Mouse (Mus musculus) layer of hippocampus, adult 2 months (tissue): ENCODE results near the gene F930015N05Rik. TPM values are rescaled to one million over a fixed set of nuclear protein-coding genes. Genes with fewer than 3 reads are reported as not detected.

Experiments
- DNase-seq, 2 experiments: peaks; one replicate each; pipeline ENCODE4 v3.0.0; 2022; ENCODE audit warnings: low spot score in 2 of 2
- H3K27ac ChIP-seq: fragments of 200-600 bp; 2 replicates; pipeline ENCODE4 v1.8.1; 2022
- H3K4me3 ChIP-seq: fragments of 200-600 bp; 2 replicates; pipeline ENCODE4 v1.8.1; 2022; ENCODE audit warnings: mild to moderate bottlenecking
- CTCF ChIP-seq: fragments of 200-600 bp; conservative IDR thresholded peaks from 2 replicates; pipeline ENCODE4 v1.8.1; 2022; ENCODE audit warnings: antibody characterized with exemption, mild to moderate bottlenecking, moderate library complexity
- long read RNA-seq, 2 experiments: library from polyadenylated mRNA; stranded (forward); transcript quantifications; one replicate each; pipeline ENCODE4 v2.0.0; 2021; ENCODE audit warnings: borderline mapping rate in 2 of 2
- total RNA-seq, 2 experiments: library from RNA; stranded (reverse); gene quantifications; 2 replicates each; pipeline ENCODE4 v1.2.3; 2021

The F930015N05Rik gene
- total RNA-seq = under 1 TPM; 0.41 to 0.54 TPM
- long read RNA-seq, experiment 1, partial matches to known transcripts = 0 of 2 reads
- long read RNA-seq, experiment 1, other reads (novel, unspliced or antisense) = 0 of 2 reads
- long read RNA-seq, experiment 2 = 0 reads

DNA sequence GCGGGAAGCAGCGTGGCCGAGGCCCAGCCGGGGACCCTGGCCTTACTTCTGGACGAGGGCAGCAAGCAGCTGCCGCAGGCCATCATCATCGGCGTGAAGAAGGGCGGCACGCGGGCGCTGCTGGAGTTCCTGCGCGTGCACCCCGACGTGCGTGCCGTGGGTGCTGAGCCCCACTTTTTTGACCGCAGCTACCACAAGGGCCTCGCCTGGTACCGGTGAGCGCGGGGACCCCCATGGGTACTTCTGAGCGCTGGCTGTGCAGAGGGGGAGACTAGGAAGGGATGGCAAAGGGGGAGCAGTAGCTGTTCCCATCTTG, at the start of gene F930015N05Rik:
Gene F930015N05Rik (minus strand): TSS at position 242 of the 316 bp plus-strand sequence.
- DNase-seq = no peak
- no peak for TF ChIP-seq CTCF
- Histone ChIP-seq H3K27ac (no peak within 1 kb of the TSS), H3K4me3 (peak within 1 kb of the TSS; percentile 34)

GRCm38 (mm10) chr11:64481445-64481844, 45.0 kb upstream of the F930015N05Rik start:
- no peak overlapping the region for H3K27ac ChIP-seq
- no peak for DNase-seq
- no peak overlapping the region for H3K4me3 ChIP-seq
- no peak for TF ChIP-seq CTCF

DNA sequence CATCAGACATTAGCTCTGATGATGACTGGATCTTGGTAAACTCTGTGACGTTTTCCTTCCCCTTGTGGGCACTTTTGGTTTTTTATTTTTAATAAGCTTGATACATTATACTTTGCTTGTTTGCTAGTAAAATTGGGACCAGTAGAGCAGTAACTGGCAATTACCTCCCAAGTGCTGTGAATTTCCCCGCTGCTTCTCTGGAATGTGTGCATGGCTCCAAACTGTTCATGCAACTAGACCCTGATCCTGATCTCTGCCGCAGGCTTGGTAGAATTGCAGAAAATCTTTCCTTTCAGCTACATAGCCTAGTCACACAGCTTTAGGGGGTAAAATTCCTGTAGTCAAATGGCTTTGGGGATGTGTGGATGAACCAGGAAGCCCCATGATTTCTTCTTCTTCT, 37.2 kb upstream of the F930015N05Rik start:
- no peak for DNase-seq
- H3K27ac ChIP-seq = no peak overlapping the region
- TF ChIP-seq CTCF = no peak
- H3K4me3 ChIP-seq = no peak overlapping the region

DNA sequence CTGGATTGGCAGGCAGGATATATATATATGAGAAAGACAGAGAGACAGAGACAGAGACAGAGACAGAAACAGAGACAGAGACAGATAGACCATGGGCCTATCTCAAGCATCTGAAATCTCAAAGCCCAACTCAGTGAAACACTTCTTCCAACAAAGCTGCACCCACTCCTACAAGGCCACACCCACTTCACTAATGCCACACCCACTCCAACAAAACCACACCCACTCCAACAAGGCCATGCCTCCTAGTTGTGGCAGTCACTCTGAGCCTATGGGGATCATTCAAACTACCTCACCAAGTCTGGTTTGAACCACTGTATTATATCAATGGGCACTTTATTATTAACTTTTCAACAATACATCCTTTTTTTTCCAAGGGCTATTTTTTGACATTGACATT, 34.2 kb upstream of the F930015N05Rik start:
- no peak overlapping the region for H3K4me3 ChIP-seq
- H3K27ac ChIP-seq = no peak overlapping the region
- no peak for DNase-seq
- no peak for TF ChIP-seq CTCF

DNA sequence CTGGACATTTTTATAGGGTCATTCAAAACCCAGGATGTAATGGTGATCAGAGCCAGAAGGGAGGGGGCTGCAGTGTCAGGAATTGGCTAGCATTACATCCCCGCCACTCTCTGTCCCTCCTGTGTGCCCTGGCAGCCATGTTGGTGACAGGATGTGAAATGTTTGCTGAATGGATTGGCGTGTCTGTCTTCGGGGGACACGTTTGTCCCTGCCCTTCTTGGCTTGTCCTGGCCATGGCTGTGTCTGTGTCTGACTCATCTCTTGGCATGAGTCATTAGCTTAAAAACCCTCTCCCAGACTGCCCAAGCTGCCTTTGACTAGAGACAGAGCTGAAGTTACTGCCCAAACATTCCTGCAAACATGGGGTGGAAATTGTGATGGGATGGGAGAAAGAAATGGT, 32.3 kb upstream of the F930015N05Rik start:
- Histone ChIP-seq H3K4me3 (no peak overlapping the region), H3K27ac (no peak overlapping the region)
- no peak for TF ChIP-seq CTCF
- no peak for DNase-seq

GRCm38 (mm10) chr11:64461746-64462145, 25.3 kb upstream of the F930015N05Rik start:
- no peak for TF ChIP-seq CTCF
- no peak overlapping the region for H3K4me3 ChIP-seq
- no peak for DNase-seq
- H3K27ac ChIP-seq = no peak overlapping the region

- Histone ChIP-seq H3K4me3 (no peak overlapping the region), H3K27ac (no peak overlapping the region)
- DNase-seq = no peak
- no peak for TF ChIP-seq CTCF
Measured at GRCm38 (mm10) chr11:64448586-64449315, 12.3 kb upstream of the F930015N05Rik start.

- H3K4me3 ChIP-seq = no peak overlapping the region
- H3K27ac ChIP-seq = no peak overlapping the region
- TF ChIP-seq CTCF = no peak
- DNase-seq = no peak
Measured at GRCm38 (mm10) chr11:64445227-64445626, 8.8 kb upstream of the F930015N05Rik start.

DNA sequence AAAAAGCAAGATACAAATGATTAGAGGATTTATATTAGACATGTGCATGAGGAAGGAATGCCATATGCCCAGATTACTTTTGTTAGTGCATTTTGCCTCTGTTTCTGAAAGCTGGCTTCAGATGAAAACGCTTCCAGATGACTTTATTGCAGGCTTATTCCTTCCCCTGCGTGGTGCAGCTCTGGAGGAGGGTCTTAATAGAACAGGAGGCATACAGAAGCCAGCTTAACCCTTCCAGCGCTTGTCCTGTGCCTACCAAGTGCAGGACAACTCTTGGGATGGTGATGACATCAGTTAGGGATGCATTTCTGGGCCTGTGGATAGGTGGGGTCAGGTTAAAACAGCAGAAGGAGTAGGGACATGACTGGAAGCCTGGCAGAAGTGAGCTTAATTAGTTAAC, 6.2 kb upstream of the F930015N05Rik start:
- TF ChIP-seq CTCF = no peak
- DNase-seq = no peak
- H3K27ac ChIP-seq = no peak overlapping the region
- H3K4me3 ChIP-seq = no peak overlapping the region

GRCm38 (mm10) chr11:64442119-64442518, 5.7 kb upstream of the F930015N05Rik start:
- peak; percentile 72 for TF ChIP-seq CTCF
- peak; percentile 67 to 71 for DNase-seq
- no peak overlapping the region for H3K27ac ChIP-seq
- H3K4me3 ChIP-seq = no peak overlapping the region

DNA sequence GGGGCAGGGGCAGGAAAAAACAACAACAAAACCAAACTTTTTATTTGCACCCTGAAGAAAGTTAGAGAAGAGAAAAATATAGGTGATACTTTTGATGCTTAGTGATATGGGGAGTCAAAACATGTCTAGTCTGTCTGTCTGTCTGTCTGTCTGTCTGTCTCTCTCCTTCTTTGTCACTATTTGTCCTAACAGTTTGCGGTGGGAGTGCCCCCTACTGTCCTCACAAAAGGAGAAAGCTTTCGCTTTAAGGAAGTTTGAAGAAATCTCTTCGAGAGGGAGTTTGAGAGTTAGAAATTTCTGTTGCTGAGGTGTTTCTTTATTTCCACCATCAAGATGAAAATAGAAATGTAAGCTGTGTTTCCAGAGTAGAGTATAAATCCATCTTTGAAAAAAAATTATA, 2.5 kb upstream of the F930015N05Rik start:
- peak; percentile 55 for TF ChIP-seq CTCF
- H3K27ac ChIP-seq = no peak overlapping the region
- no peak overlapping the region for H3K4me3 ChIP-seq
- no peak for DNase-seq

GRCm38 (mm10) chr11:64437721-64438120, 1.3 kb upstream of the F930015N05Rik start:
- DNase-seq = no peak
- Histone ChIP-seq H3K4me3 (no peak overlapping the region), H3K27ac (no peak overlapping the region)
- TF ChIP-seq CTCF = no peak

- no peak for DNase-seq
- H3K4me3 ChIP-seq = no peak overlapping the region
- no peak for TF ChIP-seq CTCF
- H3K27ac ChIP-seq = no peak overlapping the region
Measured at GRCm38 (mm10) chr11:64436791-64437298, 392 bp upstream of the F930015N05Rik start.
